Mouse (Mus musculus): ENCODE measurements around the gene Psmc3ip. TPM values are rescaled to one million over a fixed set of nuclear protein-coding genes. Genes with fewer than 3 reads are reported as not detected.
A peak's percentile ranks its signal among the peaks of the same experiment; 100 is the strongest.

The Psmc3ip gene
- polyA plus RNA-seq (2015; fragmentation: Nextera tagmentation; extraction: Ambion mirVana) = 22.6 and 25.7 TPM in 2 replicates

- peak within 1 kb of the TSS; percentile 88 for H3K4me3 ChIP-seq (ENCODE audit: low read length)
- peaks cover 53% of the 10 kb centered on the region for H3K36me3 ChIP-seq (ENCODE audit: control insufficient read depth, insufficient read depth)
- H3K4me2 ChIP-seq (ENCODE audit: low read depth, low read length) = peak within 1 kb of the TSS; percentile 96
- peak within 1 kb of the TSS; percentile 99 for H3K27ac ChIP-seq (ENCODE audit: low read length)
- WGBS = under 1% methylated on average over 43 of the region's 43 CpGs
- peak; percentile 96 for ATAC-seq (replicated peaks; ENCODE audit: extremely low read depth, insufficient read depth, low FRiP score)
- H3K9me3 ChIP-seq (replicated peaks; ENCODE audit: control insufficient read depth, low read length) = no peaks in the 10 kb centered on the region
- H3K27me3 ChIP-seq (ENCODE audit: control insufficient read depth, insufficient read depth, low read length) = no peaks in the 10 kb centered on the region
- peak within 1 kb of the TSS; percentile 92 for H3K9ac ChIP-seq (ENCODE audit: low read length)
- H3K4me1 ChIP-seq (ENCODE audit: control insufficient read depth, insufficient read depth, low read length) = peaks cover 7% of the 10 kb centered on the region
These were observed at the start of gene Psmc3ip for GRCm38 (mm10) chr11:101095314-101096024. Gene Psmc3ip (minus strand): TSS chr11:101095436.

DNA sequence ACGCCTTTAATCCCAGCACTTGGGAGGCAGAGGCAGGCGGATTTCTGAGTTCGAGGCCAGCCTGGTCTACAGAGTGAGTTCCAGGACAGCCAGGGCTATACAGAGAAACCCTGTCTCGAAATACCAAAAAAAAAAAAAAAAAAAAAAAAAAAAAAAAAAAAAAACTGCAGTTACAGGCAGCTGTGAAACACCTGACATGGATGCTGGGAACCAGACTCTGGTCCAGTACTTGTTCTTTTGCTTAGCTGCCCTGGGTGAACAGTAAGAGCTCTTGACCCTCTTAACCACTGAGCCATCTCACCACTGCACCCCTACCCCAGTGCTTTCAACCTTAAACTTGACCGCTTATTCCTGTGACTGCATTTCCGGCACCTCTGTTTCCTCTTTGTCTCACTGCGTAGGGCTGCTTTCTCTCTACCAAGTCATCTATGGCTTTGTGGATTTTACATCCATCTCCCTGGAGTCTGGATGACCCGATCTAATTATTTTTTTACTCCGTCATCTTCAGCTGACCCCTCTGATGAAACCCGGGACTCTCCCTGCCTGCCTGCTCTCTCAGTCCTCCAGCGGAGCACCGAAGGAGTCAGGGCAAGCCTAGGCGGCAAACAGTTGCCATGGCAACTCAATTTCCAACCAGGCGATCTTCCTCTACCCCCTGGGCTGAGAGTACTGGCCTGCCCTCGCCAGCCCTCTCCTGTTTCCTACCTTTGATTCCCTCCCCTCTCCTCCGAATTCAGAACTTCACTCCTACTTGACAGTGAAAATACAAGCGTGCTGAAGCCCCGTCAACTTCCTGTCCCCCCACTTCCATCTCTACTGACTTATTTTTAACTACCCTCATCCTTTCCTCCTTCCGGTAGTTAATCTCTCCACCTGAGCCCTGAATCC, 48.3 kb upstream of the Psmc3ip start:
- no peak; the same call in 1 of the 2 replicates for ATAC-seq (replicated peaks; ENCODE audit: extremely low read depth, insufficient read depth, low FRiP score)
- Histone ChIP-seq H3K9me3 (replicated peaks; ENCODE audit: control insufficient read depth, low read length) (no peaks in the 10 kb centered on the region), H3K36me3 (ENCODE audit: control insufficient read depth, insufficient read depth) (no peaks in the 10 kb centered on the region), H3K9ac (ENCODE audit: low read length) (peak overlapping the region; percentile 59), H3K27me3 (ENCODE audit: control insufficient read depth, insufficient read depth, low read length) (no peaks in the 10 kb centered on the region), H3K27ac (ENCODE audit: low read length) (0 out of 2 replicates have a peak overlapping the region, but pooled peaks have one; percentile 9), H3K4me3 (ENCODE audit: low read length) (peak overlapping the region; percentile 44), H3K4me1 (ENCODE audit: control insufficient read depth, insufficient read depth, low read length) (peaks cover 16% of the 10 kb centered on the region), H3K4me2 (ENCODE audit: low read depth, low read length) (peak overlapping the region; percentile 67)
- 19% methylated on average over 17 of the region's 19 CpGs for WGBS

DNA sequence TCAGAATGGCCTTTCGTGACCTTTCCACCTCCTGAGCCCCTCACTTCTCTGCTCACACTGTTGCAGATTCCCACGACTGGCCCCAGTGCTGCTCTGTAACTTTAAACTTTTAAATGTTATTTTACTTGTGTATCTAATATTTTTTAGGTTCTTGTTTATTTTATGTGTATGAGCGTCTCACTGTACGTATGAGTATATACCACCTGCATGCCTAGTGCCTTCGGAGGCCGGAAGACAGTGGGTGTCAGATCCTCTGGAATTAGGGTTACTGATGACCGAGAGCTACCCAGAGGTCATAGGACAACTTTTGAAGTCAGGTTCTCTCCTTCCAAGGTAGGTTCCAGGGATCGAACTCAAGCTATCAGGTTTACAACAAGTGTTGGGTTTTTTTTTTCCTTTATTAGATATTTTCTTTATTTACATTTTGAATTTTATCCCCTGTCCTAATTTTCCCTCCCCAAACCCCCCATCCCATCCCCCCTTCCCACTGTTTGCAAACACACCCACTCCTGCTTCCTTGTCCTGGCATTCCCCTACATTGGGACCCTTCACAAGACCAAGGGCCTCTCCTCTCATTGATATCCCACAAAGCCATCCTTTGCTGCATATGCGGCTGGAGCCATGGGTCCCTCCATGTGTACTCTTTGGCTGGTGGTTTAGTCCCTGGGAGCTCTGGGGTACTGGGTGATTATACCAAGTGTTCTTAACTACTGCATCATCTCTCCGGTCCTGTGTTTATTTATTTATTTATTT, 47.2 kb upstream of the Psmc3ip start:
- no peak overlapping the region for H3K4me3 ChIP-seq (ENCODE audit: low read length)
- WGBS = 85% methylated on average over 10 of the region's 10 CpGs
- H3K9ac ChIP-seq (ENCODE audit: low read length) = no peak overlapping the region
- H3K9me3 ChIP-seq (replicated peaks; ENCODE audit: control insufficient read depth, low read length) = no peaks in the 10 kb centered on the region
- H3K27me3 ChIP-seq (ENCODE audit: control insufficient read depth, insufficient read depth, low read length) = no peaks in the 10 kb centered on the region
- no peak for ATAC-seq (replicated peaks; ENCODE audit: extremely low read depth, insufficient read depth, low FRiP score)
- no peak overlapping the region for H3K4me2 ChIP-seq (ENCODE audit: low read depth, low read length)
- no peak overlapping the region for H3K27ac ChIP-seq (ENCODE audit: low read length)
- H3K4me1 ChIP-seq (ENCODE audit: control insufficient read depth, insufficient read depth, low read length) = peaks cover 17% of the 10 kb centered on the region
- no peaks in the 10 kb centered on the region for H3K36me3 ChIP-seq (ENCODE audit: control insufficient read depth, insufficient read depth)

- H3K27ac ChIP-seq (ENCODE audit: low read length) = peak overlapping the region; percentile 79
- no peak overlapping the region for H3K4me2 ChIP-seq (ENCODE audit: low read depth, low read length)
- no peaks in the 10 kb centered on the region for H3K27me3 ChIP-seq (ENCODE audit: control insufficient read depth, insufficient read depth, low read length)
- H3K4me1 ChIP-seq (ENCODE audit: control insufficient read depth, insufficient read depth, low read length) = peaks cover 17% of the 10 kb centered on the region
- WGBS = 85% methylated on average over 8 of the region's 8 CpGs
- H3K36me3 ChIP-seq (ENCODE audit: control insufficient read depth, insufficient read depth) = no peaks in the 10 kb centered on the region
- no peak overlapping the region for H3K9ac ChIP-seq (ENCODE audit: low read length)
- no peak for ATAC-seq (replicated peaks; ENCODE audit: extremely low read depth, insufficient read depth, low FRiP score)
- no peak overlapping the region for H3K4me3 ChIP-seq (ENCODE audit: low read length)
- H3K9me3 ChIP-seq (replicated peaks; ENCODE audit: control insufficient read depth, low read length) = no peaks in the 10 kb centered on the region
These were observed 45.9 kb upstream of the Psmc3ip start for GRCm38 (mm10) chr11:101141088-101141487.

GRCm38 (mm10) chr11:101140164-101140819, 45.1 kb upstream of the Psmc3ip start:
- Histone ChIP-seq H3K9me3 (replicated peaks; ENCODE audit: control insufficient read depth, low read length) (no peaks in the 10 kb centered on the region), H3K4me1 (ENCODE audit: control insufficient read depth, insufficient read depth, low read length) (peaks cover 17% of the 10 kb centered on the region), H3K27me3 (ENCODE audit: control insufficient read depth, insufficient read depth, low read length) (no peaks in the 10 kb centered on the region), H3K36me3 (ENCODE audit: control insufficient read depth, insufficient read depth) (no peaks in the 10 kb centered on the region), H3K27ac (ENCODE audit: low read length) (peak overlapping the region; percentile 79), H3K9ac (ENCODE audit: low read length) (peak overlapping the region; percentile 74), H3K4me2 (ENCODE audit: low read depth, low read length) (peak overlapping the region; percentile 67), H3K4me3 (ENCODE audit: low read length) (peak overlapping the region; percentile 50)
- peak; percentile 67; the same call in 1 of the 2 replicates for ATAC-seq (replicated peaks; ENCODE audit: extremely low read depth, insufficient read depth, low FRiP score)
- 17% methylated on average over 27 of the region's 27 CpGs for WGBS

- H3K9ac ChIP-seq (ENCODE audit: low read length) = no peak overlapping the region
- H3K4me3 ChIP-seq (ENCODE audit: low read length) = peak overlapping the region; percentile 18; the same call in 1 of the 2 replicates
These were observed 43.4 kb upstream of the Psmc3ip start for GRCm38 (mm10) chr11:101138536-101139181.

DNA sequence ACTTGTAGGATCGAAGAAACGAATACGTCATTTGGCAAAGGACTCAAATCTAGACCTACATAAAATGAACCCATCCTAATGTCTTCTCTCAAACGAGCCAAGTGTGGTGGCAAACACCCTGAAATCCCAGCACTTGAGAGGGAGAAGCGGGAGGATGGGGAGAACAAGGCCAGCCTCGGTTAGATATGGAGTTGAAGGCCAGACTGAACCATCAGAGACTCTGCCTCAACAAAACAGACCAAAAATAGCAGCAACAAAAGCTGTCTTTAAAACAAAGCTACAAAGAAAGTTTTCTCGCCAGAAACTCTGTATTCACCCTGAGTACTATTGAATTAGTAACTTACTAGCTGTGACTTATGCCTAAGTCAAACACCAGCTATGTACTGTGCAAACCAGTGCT, 41.8 kb upstream of the Psmc3ip start:
- 68% methylated on average over 7 of the region's 7 CpGs for WGBS
- no peak overlapping the region for H3K27ac ChIP-seq (ENCODE audit: low read length)
- no peaks in the 10 kb centered on the region for H3K9me3 ChIP-seq (replicated peaks; ENCODE audit: control insufficient read depth, low read length)
- H3K9ac ChIP-seq (ENCODE audit: low read length) = no peak overlapping the region
- H3K4me3 ChIP-seq (ENCODE audit: low read length) = no peak overlapping the region
- peaks cover 19% of the 10 kb centered on the region for H3K4me1 ChIP-seq (ENCODE audit: control insufficient read depth, insufficient read depth, low read length)
- no peaks in the 10 kb centered on the region for H3K27me3 ChIP-seq (ENCODE audit: control insufficient read depth, insufficient read depth, low read length)
- ATAC-seq (replicated peaks; ENCODE audit: extremely low read depth, insufficient read depth, low FRiP score) = no peak
- H3K36me3 ChIP-seq (ENCODE audit: control insufficient read depth, insufficient read depth) = no peaks in the 10 kb centered on the region
- H3K4me2 ChIP-seq (ENCODE audit: low read depth, low read length) = no peak overlapping the region

More at GRCm38 (mm10) chr11:101138536-101139181, 43.4 kb upstream of the Psmc3ip start:
- Histone ChIP-seq H3K4me1 (ENCODE audit: control insufficient read depth, insufficient read depth, low read length) (peaks cover 20% of the 10 kb centered on the region), H3K4me2 (ENCODE audit: low read depth, low read length) (peak overlapping the region; percentile 43; the same call in 1 of the 2 replicates), H3K27ac (ENCODE audit: low read length) (no peak overlapping the region), H3K27me3 (ENCODE audit: control insufficient read depth, insufficient read depth, low read length) (no peaks in the 10 kb centered on the region), H3K9me3 (replicated peaks; ENCODE audit: control insufficient read depth, low read length) (no peaks in the 10 kb centered on the region), H3K36me3 (ENCODE audit: control insufficient read depth, insufficient read depth) (no peaks in the 10 kb centered on the region)
- no peak for ATAC-seq (replicated peaks; ENCODE audit: extremely low read depth, insufficient read depth, low FRiP score)
- WGBS = 30% methylated on average over 15 of the region's 15 CpGs
